Mouse (Mus musculus): ENCODE results near the gene Kng1. TPM values are rescaled to one million over a fixed set of nuclear protein-coding genes. Genes with fewer than 3 reads are reported as not detected.
"Not testable (repeated sequence)": the region's sequence is repeated elsewhere in the genome, so short reads cannot be mapped to it uniquely, and the experiment has no call there.

The Kng1 gene
- total RNA-seq (2022): not detected

GRCm38 (mm10) chr16:23057668-23058447 is at the start of gene Kng1:
Gene Kng1, plus strand, starts transcription at chr16:23057865.
- not testable (repeated sequence) for DNase-seq (ENCODE audit: low spot score in 2 of 2)

- not testable (repeated sequence) for DNase-seq (ENCODE audit: low spot score in 2 of 2)
Observed at GRCm38 (mm10) chr16:23013786-23014185, 43.9 kb upstream of the Kng1 start.

- DNase-seq (ENCODE audit: low spot score in 2 of 2): not testable (repeated sequence)
Observed at GRCm38 (mm10) chr16:23014645-23015044, 43.0 kb upstream of the Kng1 start.

- DNase-seq (ENCODE audit: low spot score in 2 of 2): not testable (repeated sequence)
Observed at GRCm38 (mm10) chr16:23020571-23020970, 37.1 kb upstream of the Kng1 start.

GRCm38 (mm10) chr16:23025111-23025510 is 32.6 kb upstream of the Kng1 start:
- no peak for DNase-seq (ENCODE audit: low spot score in 2 of 2)

GRCm38 (mm10) chr16:23026582-23026981 is 31.1 kb upstream of the Kng1 start:
- no peak for DNase-seq (ENCODE audit: low spot score in 2 of 2)

GRCm38 (mm10) chr16:23027341-23027740 is 30.3 kb upstream of the Kng1 start:
- not testable (repeated sequence) for DNase-seq (ENCODE audit: low spot score in 2 of 2)

GRCm38 (mm10) chr16:23028966-23029600 is 28.6 kb upstream of the Kng1 start, which contains the start of gene Kng2:
Gene Kng2, minus strand, starts transcription at chr16:23029482.
- DNase-seq (ENCODE audit: low spot score in 2 of 2): not testable (repeated sequence)

- no peak for DNase-seq (ENCODE audit: low spot score in 2 of 2)
Observed at GRCm38 (mm10) chr16:23030673-23031435, 26.8 kb upstream of the Kng1 start.

GRCm38 (mm10) chr16:23033673-23034072 is 24.0 kb upstream of the Kng1 start:
- DNase-seq (ENCODE audit: low spot score in 2 of 2): no peak

- no peak for DNase-seq (ENCODE audit: low spot score in 2 of 2)
Observed at GRCm38 (mm10) chr16:23037744-23038143, 19.9 kb upstream of the Kng1 start.

- no peak for DNase-seq (ENCODE audit: low spot score in 2 of 2)
Observed at GRCm38 (mm10) chr16:23039281-23039680, 18.4 kb upstream of the Kng1 start.

- DNase-seq (ENCODE audit: low spot score in 2 of 2): no peak
Observed at GRCm38 (mm10) chr16:23040876-23041275, 16.8 kb upstream of the Kng1 start.

GRCm38 (mm10) chr16:23046319-23046718 is 11.3 kb upstream of the Kng1 start:
- peak in 1 of 2 experiments; percentile 3 for DNase-seq (ENCODE audit: low spot score in 2 of 2)

- DNase-seq (ENCODE audit: low spot score in 2 of 2): not testable (repeated sequence)
Observed at GRCm38 (mm10) chr16:23059630-23060029, 2.0 kb downstream of the Kng1 start.

GRCm38 (mm10) chr16:23060781-23061325 is 3.2 kb downstream of the Kng1 start:
- DNase-seq (ENCODE audit: low spot score in 2 of 2): not testable (repeated sequence)

GRCm38 (mm10) chr16:23077516-23077915 is 19.9 kb downstream of the Kng1 start:
- not testable (repeated sequence) for DNase-seq (ENCODE audit: low spot score in 2 of 2)

GRCm38 (mm10) chr16:23087159-23087558 is 29.5 kb downstream of the Kng1 start:
- DNase-seq (ENCODE audit: low spot score in 2 of 2): not testable (repeated sequence)

GRCm38 (mm10) chr16:23087712-23088111 is 30.0 kb downstream of the Kng1 start:
- not testable (repeated sequence) for DNase-seq (ENCODE audit: low spot score in 2 of 2)

- not testable (repeated sequence) for DNase-seq (ENCODE audit: low spot score in 2 of 2)
Observed at GRCm38 (mm10) chr16:23088491-23088890, 30.8 kb downstream of the Kng1 start.

- DNase-seq (ENCODE audit: low spot score in 2 of 2): not testable (repeated sequence)
Observed at GRCm38 (mm10) chr16:23091345-23091744, 33.7 kb downstream of the Kng1 start.

Data from left cerebral cortex, adult 8-10 months (tissue).